Mouse (Mus musculus): ENCODE results near the gene Dohh. TPM values are rescaled to one million over a fixed set of nuclear protein-coding genes. Genes with fewer than 3 reads are reported as not detected.

Dohh gene
- polyA plus RNA-seq, 1 experiment from 2014 or later: 74.5 TPM

GRCm38 (mm10) chr10:81401205-81401520 lies 16.9 kb downstream of the Dohh start:
- Histone ChIP-seq H3K4me1 (peaks cover 46% of the 10 kb centered on the region), H3K9me3 (replicated peaks) (no peaks in the 10 kb centered on the region), H3K27ac (peak overlapping the region; percentile 73), H3K27me3 (replicated peaks) (peaks cover 46% of the 10 kb centered on the region), H3K4me2 (peak overlapping the region; percentile 46), H3K4me3 (no peak overlapping the region), H3K36me3 (peaks cover 33% of the 10 kb centered on the region), H3K9ac (no peak overlapping the region)
- no peak; the same call in 1 of the 2 replicates for ATAC-seq
- 37% methylated on average over 10 of the region's 10 CpGs for WGBS (ENCODE audit: insufficient replicate concordance)

DNA sequence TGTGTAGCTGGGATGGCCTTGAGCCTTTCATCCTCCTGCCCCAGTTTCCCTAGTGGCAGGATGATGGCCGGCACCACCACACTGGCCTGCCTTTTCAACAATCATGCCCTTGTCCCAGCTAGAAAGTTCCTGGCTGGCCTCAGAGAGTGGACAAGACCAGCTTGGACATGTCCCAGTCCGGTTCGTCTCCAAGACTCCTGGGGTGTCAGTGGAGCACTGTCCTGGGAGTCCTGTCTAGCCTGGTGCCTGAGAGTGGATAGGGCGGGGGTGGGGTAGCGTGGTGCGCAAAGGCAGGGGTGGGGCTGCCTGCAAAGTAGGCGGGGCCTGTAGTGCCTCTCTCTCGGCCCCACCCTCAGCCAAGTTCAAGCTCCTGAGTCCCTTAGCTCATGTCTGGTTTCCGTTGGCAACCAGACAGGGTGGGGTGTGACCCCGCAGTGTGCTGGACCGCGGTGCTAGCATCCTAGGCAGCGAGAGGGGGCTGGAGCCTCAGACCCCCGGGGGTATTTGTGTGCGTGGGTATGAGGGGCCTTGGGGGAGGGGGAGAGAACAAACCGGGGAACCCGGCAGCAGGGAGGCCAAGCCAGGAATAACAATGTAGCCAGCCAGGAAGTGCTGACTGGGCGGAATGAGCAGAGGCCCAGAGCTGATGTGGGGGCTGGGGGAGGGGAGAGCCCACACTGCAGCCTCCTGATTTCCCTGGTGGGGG lies 17.4 kb downstream of the Dohh start:
- peak overlapping the region; percentile 46 for H3K4me2 ChIP-seq
- H3K4me1 ChIP-seq: peaks cover 51% of the 10 kb centered on the region
- peak overlapping the region; percentile 73 for H3K27ac ChIP-seq
- 7% methylated on average over 18 of the region's 18 CpGs for WGBS (ENCODE audit: insufficient replicate concordance)
- no peak overlapping the region for H3K4me3 ChIP-seq
- peaks cover 33% of the 10 kb centered on the region for H3K36me3 ChIP-seq
- H3K9ac ChIP-seq: 0 out of 2 replicates have a peak overlapping the region, but pooled peaks have one; percentile 23
- H3K27me3 ChIP-seq (replicated peaks): peaks cover 51% of the 10 kb centered on the region
- ATAC-seq: peak; percentile 80
- no peaks in the 10 kb centered on the region for H3K9me3 ChIP-seq (replicated peaks)

- H3K27me3 ChIP-seq (replicated peaks): peaks cover 58% of the 10 kb centered on the region
- H3K4me2 ChIP-seq: peak overlapping the region; percentile 46
- no peak overlapping the region for H3K9ac ChIP-seq
- WGBS (ENCODE audit: insufficient replicate concordance): 39% methylated on average over 7 of the region's 7 CpGs
- peaks cover 57% of the 10 kb centered on the region for H3K4me1 ChIP-seq
- H3K27ac ChIP-seq: peak overlapping the region; percentile 70
- no peak overlapping the region for H3K4me3 ChIP-seq
- H3K9me3 ChIP-seq (replicated peaks): no peaks in the 10 kb centered on the region
- peaks cover 37% of the 10 kb centered on the region for H3K36me3 ChIP-seq
- ATAC-seq: no peak; the same call in 1 of the 2 replicates
Measured at GRCm38 (mm10) chr10:81402227-81402765, 18.1 kb downstream of the Dohh start.

- H3K4me1 ChIP-seq: peaks cover 70% of the 10 kb centered on the region
- H3K9ac ChIP-seq: no peak overlapping the region
- H3K4me3 ChIP-seq: no peak overlapping the region
- H3K4me2 ChIP-seq: no peak overlapping the region
- H3K27me3 ChIP-seq (replicated peaks): peaks cover 70% of the 10 kb centered on the region
- no peaks in the 10 kb centered on the region for H3K9me3 ChIP-seq (replicated peaks)
- H3K27ac ChIP-seq: no peak overlapping the region; the same call in 1 of the 2 replicates
- H3K36me3 ChIP-seq: peaks cover 37% of the 10 kb centered on the region
- 71% methylated on average over 10 of the region's 10 CpGs for WGBS (ENCODE audit: insufficient replicate concordance)
- ATAC-seq: no peak
Measured at GRCm38 (mm10) chr10:81403511-81403910, 19.3 kb downstream of the Dohh start.

DNA sequence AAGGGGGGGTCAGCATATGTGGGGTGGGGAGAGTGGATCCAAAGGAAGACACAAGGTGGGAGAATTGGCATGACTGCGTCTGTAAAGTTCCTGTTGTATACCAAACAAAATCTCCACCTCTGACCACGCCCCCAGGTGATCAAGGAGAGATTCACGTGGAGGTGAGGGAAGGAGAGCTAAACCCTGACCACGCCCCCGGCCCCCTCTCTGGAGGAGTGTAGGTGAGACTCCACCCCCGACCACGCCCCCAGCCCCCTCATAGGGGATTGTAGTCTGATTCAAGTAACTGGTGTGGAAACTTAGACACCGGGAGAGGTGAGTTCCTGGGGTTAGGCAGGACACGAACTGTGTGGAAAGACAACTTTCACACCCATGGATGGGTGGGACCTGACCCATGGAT lies 19.9 kb downstream of the Dohh start:
- WGBS (ENCODE audit: insufficient replicate concordance): 26% methylated on average over 9 of the region's 9 CpGs
- ATAC-seq: no peak
- H3K9ac ChIP-seq: no peak overlapping the region
- H3K4me2 ChIP-seq: no peak overlapping the region
- H3K27me3 ChIP-seq (replicated peaks): peaks cover 75% of the 10 kb centered on the region
- H3K36me3 ChIP-seq: peaks cover 37% of the 10 kb centered on the region
- H3K4me1 ChIP-seq: peaks cover 75% of the 10 kb centered on the region
- no peak overlapping the region for H3K27ac ChIP-seq
- no peak overlapping the region for H3K4me3 ChIP-seq
- no peaks in the 10 kb centered on the region for H3K9me3 ChIP-seq (replicated peaks)

DNA sequence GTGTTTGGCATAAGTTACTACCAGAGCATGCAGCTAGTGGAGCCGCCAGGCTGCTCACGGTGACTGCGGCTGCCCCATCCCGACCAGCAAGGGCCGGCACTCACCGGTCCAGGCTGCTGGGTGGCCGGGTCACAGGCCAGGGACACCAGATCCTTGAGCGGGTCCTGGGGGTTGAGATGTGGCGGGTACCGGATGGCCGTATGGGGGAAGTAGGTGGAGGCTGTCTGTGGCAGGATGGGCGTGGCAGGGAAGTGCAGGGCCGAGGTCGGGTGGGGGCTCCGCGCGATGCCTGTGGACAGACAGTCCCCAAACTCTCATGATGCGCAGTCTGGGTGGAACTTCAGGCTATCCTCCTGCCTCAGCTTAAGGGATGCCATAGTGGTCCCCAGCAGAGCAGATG lies 20.5 kb downstream of the Dohh start:
- 0 out of 2 replicates have a peak overlapping the region, but pooled peaks have one; percentile 2 for H3K4me2 ChIP-seq
- 30% methylated on average over 18 of the region's 18 CpGs for WGBS (ENCODE audit: insufficient replicate concordance)
- peaks cover 32% of the 10 kb centered on the region for H3K36me3 ChIP-seq
- no peak overlapping the region for H3K4me3 ChIP-seq
- ATAC-seq: no peak
- no peak overlapping the region for H3K27ac ChIP-seq
- H3K27me3 ChIP-seq (replicated peaks): peaks cover 79% of the 10 kb centered on the region
- no peaks in the 10 kb centered on the region for H3K9me3 ChIP-seq (replicated peaks)
- no peak overlapping the region for H3K9ac ChIP-seq
- peaks cover 82% of the 10 kb centered on the region for H3K4me1 ChIP-seq

- H3K4me2 ChIP-seq: no peak overlapping the region
- H3K27ac ChIP-seq: no peak overlapping the region
- H3K27me3 ChIP-seq (replicated peaks): peaks cover 70% of the 10 kb centered on the region
- H3K9ac ChIP-seq: no peak overlapping the region
- WGBS (ENCODE audit: insufficient replicate concordance): 36% methylated on average over 13 of the region's 13 CpGs
- no peaks in the 10 kb centered on the region for H3K9me3 ChIP-seq (replicated peaks)
- peaks cover 22% of the 10 kb centered on the region for H3K36me3 ChIP-seq
- H3K4me1 ChIP-seq: peaks cover 91% of the 10 kb centered on the region
- H3K4me3 ChIP-seq: no peak overlapping the region
- no peak for ATAC-seq
Measured at GRCm38 (mm10) chr10:81405588-81406201, 21.5 kb downstream of the Dohh start.

- Histone ChIP-seq H3K4me2 (peak overlapping the region; percentile 50), H3K27ac (no peak overlapping the region), H3K27me3 (replicated peaks) (peaks cover 70% of the 10 kb centered on the region), H3K9ac (no peak overlapping the region; the same call in 1 of the 2 replicates), H3K9me3 (replicated peaks) (no peaks in the 10 kb centered on the region), H3K4me1 (peaks cover 92% of the 10 kb centered on the region), H3K4me3 (peak overlapping the region; percentile 28), H3K36me3 (peaks cover 19% of the 10 kb centered on the region; the same call in 1 of the 2 replicates)
- WGBS (ENCODE audit: insufficient replicate concordance): 19% methylated on average over 24 of the region's 24 CpGs
- no peak for ATAC-seq
Measured at GRCm38 (mm10) chr10:81406504-81407440, 22.5 kb downstream of the Dohh start.

GRCm38 (mm10) chr10:81407539-81408423 lies 23.6 kb downstream of the Dohh start:
- WGBS (ENCODE audit: insufficient replicate concordance): 16% methylated on average over 31 of the region's 31 CpGs
- H3K9me3 ChIP-seq (replicated peaks): no peaks in the 10 kb centered on the region
- ATAC-seq: no peak
- peaks cover 19% of the 10 kb centered on the region; the same call in 1 of the 2 replicates for H3K36me3 ChIP-seq
- peak overlapping the region; percentile 42 for H3K27ac ChIP-seq
- no peak overlapping the region for H3K9ac ChIP-seq
- H3K4me1 ChIP-seq: peaks cover 92% of the 10 kb centered on the region
- H3K27me3 ChIP-seq (replicated peaks): peaks cover 64% of the 10 kb centered on the region
- H3K4me2 ChIP-seq: peak overlapping the region; percentile 50
- H3K4me3 ChIP-seq: peak overlapping the region; percentile 28

- peak overlapping the region; percentile 42 for H3K27ac ChIP-seq
- H3K4me1 ChIP-seq: peaks cover 92% of the 10 kb centered on the region
- ATAC-seq: peak; percentile 3; the same call in 1 of the 2 replicates
- no peak overlapping the region for H3K9ac ChIP-seq
- no peak overlapping the region for H3K4me3 ChIP-seq
- H3K4me2 ChIP-seq: peak overlapping the region; percentile 50
- H3K27me3 ChIP-seq (replicated peaks): peaks cover 58% of the 10 kb centered on the region
- no peaks in the 10 kb centered on the region for H3K9me3 ChIP-seq (replicated peaks)
- H3K36me3 ChIP-seq: peaks cover 19% of the 10 kb centered on the region; the same call in 1 of the 2 replicates
- WGBS (ENCODE audit: insufficient replicate concordance): 27% methylated on average over 13 of the region's 13 CpGs
Measured at GRCm38 (mm10) chr10:81408424-81408729, 24.1 kb downstream of the Dohh start.

DNA sequence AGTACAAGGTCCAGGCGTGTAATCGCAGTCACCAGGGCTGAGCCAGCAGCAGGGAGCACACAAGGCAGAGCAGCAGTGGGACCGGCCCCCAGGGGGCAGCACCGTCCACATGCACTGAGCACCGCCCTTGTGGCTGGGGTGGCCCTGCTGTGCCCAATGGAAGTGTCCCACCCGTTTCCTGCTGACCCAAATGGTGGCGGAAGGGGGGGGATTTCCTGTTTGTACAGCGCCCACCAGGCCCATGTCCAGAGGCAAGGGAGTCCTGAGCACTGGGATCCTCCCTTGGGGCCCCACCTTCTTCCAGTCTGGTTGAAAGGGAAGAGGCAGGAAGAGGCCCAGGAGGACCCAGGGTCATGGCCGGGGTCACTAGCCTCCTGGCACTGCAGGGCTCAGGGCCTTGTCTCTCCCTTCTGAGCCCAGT lies 24.7 kb downstream of the Dohh start:
- peak overlapping the region; percentile 42 for H3K27ac ChIP-seq
- no peak overlapping the region for H3K4me3 ChIP-seq

More for the DNA sequence above, 24.7 kb downstream of the Dohh start:
- Histone ChIP-seq H3K9me3 (replicated peaks) (no peaks in the 10 kb centered on the region), H3K36me3 (peaks cover 19% of the 10 kb centered on the region; the same call in 1 of the 2 replicates), H3K27me3 (replicated peaks) (peaks cover 54% of the 10 kb centered on the region), H3K9ac (no peak overlapping the region), H3K4me1 (peaks cover 94% of the 10 kb centered on the region), H3K4me2 (peak overlapping the region; percentile 50)
- 4% methylated on average over 8 of the region's 9 CpGs for WGBS (ENCODE audit: insufficient replicate concordance)
- ATAC-seq: peak; percentile 67

All from liver, embryonic 12.5 days (tissue).